Mouse (Mus musculus) adrenal gland, postnatal 14 days (tissue): ENCODE measurements around the gene Ptp4a2. TPM values are rescaled to one million over a fixed set of nuclear protein-coding genes. Genes with fewer than 3 reads are reported as not detected.
A peak's percentile ranks its signal among the peaks of the same experiment; 100 is the strongest.

Experiments used
- DNase-seq: peaks from one replicate; pipeline ENCODE4 v3.0.0; 2021; ENCODE audit warnings: mixed read lengths
- total RNA-seq: library from RNA; stranded (reverse); gene quantifications from 2 replicates; pipeline ENCODE4 v1.2.3, GENCODE M21; 2021

The Ptp4a2 gene
- total RNA-seq, 1 experiment from 2014 or later: 313 TPM

- DNase-seq: no peak
Measured at GRCm38 (mm10) chr4:129795861-129796260, 15.2 kb upstream of the Ptp4a2 start.

GRCm38 (mm10) chr4:129797985-129798384 is 13.0 kb upstream of the Ptp4a2 start:
- no peak for DNase-seq

- DNase-seq: no peak
Measured at GRCm38 (mm10) chr4:129803368-129803767, 7.7 kb upstream of the Ptp4a2 start.

GRCm38 (mm10) chr4:129805059-129805458 is 6.0 kb upstream of the Ptp4a2 start:
- DNase-seq: no peak

GRCm38 (mm10) chr4:129811605-129812468 is 818 bp downstream of the Ptp4a2 start:
- DNase-seq: no peak

GRCm38 (mm10) chr4:129817591-129817990 is 6.6 kb downstream of the Ptp4a2 start:
- DNase-seq: no peak

- peak; percentile 76 for DNase-seq
Measured at GRCm38 (mm10) chr4:129818506-129819195, 7.6 kb downstream of the Ptp4a2 start.

- DNase-seq: peak; percentile 98
Measured at GRCm38 (mm10) chr4:129819712-129820336, 8.8 kb downstream of the Ptp4a2 start.

- DNase-seq: peak; percentile 90
Measured at GRCm38 (mm10) chr4:129820417-129821086, 9.5 kb downstream of the Ptp4a2 start.

GRCm38 (mm10) chr4:129821087-129821616 is 10.1 kb downstream of the Ptp4a2 start:
- DNase-seq: peak; percentile 56

- DNase-seq: no peak
Measured at GRCm38 (mm10) chr4:129822324-129822723, 11.3 kb downstream of the Ptp4a2 start.

- DNase-seq: no peak
Measured at GRCm38 (mm10) chr4:129823216-129823810, 12.3 kb downstream of the Ptp4a2 start.

- no peak for DNase-seq
Measured at GRCm38 (mm10) chr4:129827611-129828010, 16.6 kb downstream of the Ptp4a2 start.

- no peak for DNase-seq
Measured at GRCm38 (mm10) chr4:129828081-129828480, 17.1 kb downstream of the Ptp4a2 start.

GRCm38 (mm10) chr4:129829799-129830198 is 18.8 kb downstream of the Ptp4a2 start:
- DNase-seq: no peak

- no peak for DNase-seq
Measured at GRCm38 (mm10) chr4:129830343-129830944, 19.4 kb downstream of the Ptp4a2 start.

- no peak for DNase-seq
Measured at GRCm38 (mm10) chr4:129834581-129834980, 23.6 kb downstream of the Ptp4a2 start.

GRCm38 (mm10) chr4:129835296-129835695 is 24.3 kb downstream of the Ptp4a2 start:
- DNase-seq: no peak

GRCm38 (mm10) chr4:129839866-129840555 is 29.0 kb downstream of the Ptp4a2 start:
- no peak for DNase-seq

- no peak for DNase-seq
Measured at GRCm38 (mm10) chr4:129846823-129847222, 35.8 kb downstream of the Ptp4a2 start.

- DNase-seq: no peak
Measured at GRCm38 (mm10) chr4:129850491-129850890, 39.5 kb downstream of the Ptp4a2 start.
